Mouse (Mus musculus) midbrain, embryonic 11.5 days (tissue): ENCODE data around the gene Tns3. TPM values are rescaled to one million over a fixed set of nuclear protein-coding genes. Genes with fewer than 3 reads are reported as not detected.
"Not testable (repeated sequence)": the region's sequence is repeated elsewhere in the genome, so short reads cannot be mapped to it uniquely, and the experiment has no call there.

Source experiments
- ATAC-seq: fragments of 200-750 bp; cut with Nextera tagmentation; 2 replicates; pipeline ENCODE4 v1.8.0; 2017; ENCODE audit warnings: moderate TSS enrichment, moderate library complexity; ENCODE audit not compliant: low FRiP score
- DNase-seq: peaks from one replicate; pipeline ENCODE4 v3.0.0; 2015; ENCODE audit warnings: low spot score; ENCODE audit errors: missing footprints
- H3K27ac ChIP-seq: fragments of 300-500 bp; sonication (generic); 2 replicates; pipeline ENCODE4 v1.5.1; 2014; ENCODE audit warnings: low read depth, low read length
- H3K27me3 ChIP-seq: fragments of 300-500 bp; sonication (generic); 2 replicates; pipeline ENCODE4 v1.6.1; 2014; ENCODE audit warnings: mild to moderate bottlenecking, low read length, moderate library complexity, mixed read lengths; ENCODE audit not compliant: control insufficient read depth, insufficient read depth
- H3K36me3 ChIP-seq: fragments of 300-500 bp; sonication (generic); 2 replicates; pipeline ENCODE4 v1.6.1; 2014; ENCODE audit warnings: mild to moderate bottlenecking, low read length, moderate library complexity, mixed read lengths; ENCODE audit not compliant: control insufficient read depth, insufficient read depth
- H3K4me1 ChIP-seq: fragments of 300-500 bp; sonication (generic); 2 replicates; pipeline ENCODE4 v1.6.1; 2014; ENCODE audit warnings: low read length; ENCODE audit not compliant: control insufficient read depth, insufficient read depth
- H3K4me2 ChIP-seq: fragments of 300-500 bp; sonication (generic); 2 replicates; pipeline ENCODE4 v1.6.1; 2014; ENCODE audit warnings: mild to moderate bottlenecking, moderate library complexity
- H3K4me3 ChIP-seq: fragments of 300-500 bp; sonication (generic); 2 replicates; pipeline ENCODE4 v1.5.1; 2014; ENCODE audit warnings: low read depth, low read length
- H3K9ac ChIP-seq: fragments of 300-500 bp; sonication (generic); 2 replicates; pipeline ENCODE4 v1.6.1; 2014; ENCODE audit warnings: low read length
- H3K9me3 ChIP-seq: fragments of 300-500 bp; sonication (generic); 2 replicates; pipeline ENCODE4 v1.6.1; 2016; ENCODE audit warnings: low read length; ENCODE audit not compliant: control insufficient read depth
- WGBS: fragments of 180-500 bp; shearing (Covaris S2); extraction: QIAGEN DNeasy Blood & Tissue Kit; methylation state at CpG from one replicate; pipeline ENCODE4 v1.1.7; 2014; 5-methylcytosine and 5-hydroxymethylcytosine counted together
- polyA plus RNA-seq: library from polyadenylated mRNA; unstranded; fragments of >200 nt; fragmentation: Nextera tagmentation; extraction: Ambion mirVana; gene quantifications from 2 replicates; pipeline ENCODE4 v1.2.1, GENCODE M21; 2014

Gene Tns3
- polyA plus RNA-seq, 1 experiment from 2014 or later = 5.0 TPM

- Histone ChIP-seq H3K9me3 (no peaks in the 10 kb centered on the region), H3K4me1 (no peaks in the 10 kb centered on the region), H3K36me3 (no peaks in the 10 kb centered on the region), H3K27ac (no peak overlapping the region), H3K9ac (no peak overlapping the region), H3K4me3 (no peak overlapping the region), H3K4me2 (no peak overlapping the region), H3K27me3 (no peaks in the 10 kb centered on the region)
- WGBS = 87% methylated on average over 9 of the region's 9 CpGs
- DNase-seq (no peak), ATAC-seq (no peak)
Observed at GRCm38 (mm10) chr11:8541222-8541815, 123.0 kb downstream of the Tns3 start.

GRCm38 (mm10) chr11:8539593-8540265 lies 124.6 kb downstream of the Tns3 start:
- Histone ChIP-seq H3K4me3 (no peak overlapping the region), H3K36me3 (no peaks in the 10 kb centered on the region), H3K9me3 (no peaks in the 10 kb centered on the region), H3K4me2 (no peak overlapping the region), H3K4me1 (no peaks in the 10 kb centered on the region), H3K27me3 (no peaks in the 10 kb centered on the region), H3K27ac (no peak overlapping the region), H3K9ac (no peak overlapping the region)
- WGBS = 80% methylated on average over 8 of the region's 8 CpGs
- ATAC-seq (no peak), DNase-seq (peak; percentile 78)

- Histone ChIP-seq H3K4me2 (no peak overlapping the region), H3K27me3 (no peaks in the 10 kb centered on the region), H3K9me3 (no peaks in the 10 kb centered on the region), H3K36me3 (no peaks in the 10 kb centered on the region), H3K9ac (no peak overlapping the region), H3K4me3 (no peak overlapping the region), H3K27ac (no peak overlapping the region), H3K4me1 (peaks cover under 1% of the 10 kb centered on the region; the same call in 1 of the 2 replicates)
- no peak for DNase-seq
- ATAC-seq = no peak
- WGBS = 88% methylated on average over 5 of the region's 5 CpGs
Observed at GRCm38 (mm10) chr11:8537013-8537614, 127.2 kb downstream of the Tns3 start.

DNA sequence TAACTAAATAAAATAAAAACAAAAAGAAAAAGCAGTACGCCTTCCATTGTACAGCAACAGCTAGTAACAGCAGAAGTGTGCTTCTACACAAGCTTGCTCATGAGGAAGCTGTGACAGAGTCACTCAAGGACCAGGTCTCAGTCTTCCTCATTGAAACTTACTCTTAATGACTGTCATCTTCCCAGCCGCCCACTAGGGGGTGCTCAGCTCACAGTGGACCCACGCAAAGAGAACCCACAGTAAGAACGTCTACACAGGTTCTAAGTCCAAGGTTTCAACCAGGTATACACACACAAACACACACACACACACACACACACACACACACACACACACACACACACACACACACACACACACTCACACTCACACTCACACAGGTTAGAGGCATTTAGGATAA lies 129.4 kb downstream of the Tns3 start:
- ATAC-seq = peak; percentile 41
- H3K9me3 ChIP-seq = no peaks in the 10 kb centered on the region
- no peak overlapping the region for H3K9ac ChIP-seq
- DNase-seq = peak; percentile 91
- H3K36me3 ChIP-seq = no peaks in the 10 kb centered on the region
- no peak overlapping the region for H3K4me2 ChIP-seq
- no peak overlapping the region for H3K4me3 ChIP-seq
- WGBS = 29% methylated on average over 4 of the region's 4 CpGs
- H3K27ac ChIP-seq = no peak overlapping the region
- peaks cover 4% of the 10 kb centered on the region; the same call in 1 of the 2 replicates for H3K4me1 ChIP-seq
- no peaks in the 10 kb centered on the region for H3K27me3 ChIP-seq

- not testable (repeated sequence) for ATAC-seq, H3K27ac ChIP-seq, H3K4me3 ChIP-seq, H3K36me3 ChIP-seq, H3K27me3 ChIP-seq, H3K9me3 ChIP-seq, H3K4me1 ChIP-seq, H3K9ac ChIP-seq, DNase-seq, H3K4me2 ChIP-seq
- 88% methylated on average over 3 of the region's 3 CpGs for WGBS
Observed at GRCm38 (mm10) chr11:8532771-8533170, 131.6 kb downstream of the Tns3 start.

GRCm38 (mm10) chr11:8532112-8532747 lies 132.1 kb downstream of the Tns3 start:
- Histone ChIP-seq H3K4me3 (no peak overlapping the region), H3K4me1 (peaks cover 4% of the 10 kb centered on the region; the same call in 1 of the 2 replicates), H3K27me3 (no peaks in the 10 kb centered on the region), H3K9ac (no peak overlapping the region), H3K27ac (no peak overlapping the region), H3K36me3 (no peaks in the 10 kb centered on the region), H3K4me2 (no peak overlapping the region), H3K9me3 (no peaks in the 10 kb centered on the region)
- DNase-seq = no peak
- ATAC-seq = peak; percentile 71; the same call in 1 of the 2 replicates
- 82% methylated on average over 10 of the region's 10 CpGs for WGBS

DNA sequence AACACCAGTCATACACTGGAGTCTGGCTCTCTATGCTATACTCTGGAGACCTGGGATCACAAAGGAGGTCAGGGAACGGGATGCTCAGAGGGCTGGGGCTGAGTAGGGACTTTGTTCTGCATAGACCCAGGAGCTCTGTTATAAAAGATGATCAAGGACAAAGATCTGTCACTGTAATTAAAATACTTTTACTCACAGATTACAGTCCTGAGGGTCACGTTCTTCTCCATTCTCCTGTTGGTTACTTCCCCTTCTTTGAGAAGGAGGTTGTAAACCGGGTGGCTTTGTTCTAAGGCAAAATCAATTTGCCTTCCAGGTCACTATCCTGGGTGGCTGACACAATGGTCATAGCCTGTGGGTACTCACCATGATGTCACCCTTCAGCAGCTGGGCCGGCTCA lies 133.8 kb downstream of the Tns3 start:
- Histone ChIP-seq H3K4me3 (no peak overlapping the region), H3K36me3 (no peaks in the 10 kb centered on the region), H3K4me1 (peaks cover 4% of the 10 kb centered on the region; the same call in 1 of the 2 replicates), H3K9ac (no peak overlapping the region), H3K4me2 (no peak overlapping the region), H3K27me3 (no peaks in the 10 kb centered on the region), H3K9me3 (no peaks in the 10 kb centered on the region), H3K27ac (no peak overlapping the region)
- DNase-seq (no peak), ATAC-seq (no peak)
- 73% methylated on average over 4 of the region's 4 CpGs for WGBS

GRCm38 (mm10) chr11:8530036-8530435 lies 134.3 kb downstream of the Tns3 start:
- H3K9ac ChIP-seq = no peak overlapping the region
- WGBS = 93% methylated on average over 4 of the region's 4 CpGs
- H3K36me3 ChIP-seq = no peaks in the 10 kb centered on the region
- no peaks in the 10 kb centered on the region for H3K27me3 ChIP-seq
- H3K27ac ChIP-seq = no peak overlapping the region
- ATAC-seq (no peak), DNase-seq (no peak)
- no peak overlapping the region for H3K4me3 ChIP-seq
- H3K4me2 ChIP-seq = no peak overlapping the region
- no peaks in the 10 kb centered on the region for H3K9me3 ChIP-seq
- peaks cover 4% of the 10 kb centered on the region; the same call in 1 of the 2 replicates for H3K4me1 ChIP-seq
